Mouse (Mus musculus): ENCODE measurements at regions not wholly inside any gene's neighbourhood (a gene's known extent, or its start where the extent isn't known, plus 50 kb on each side); places are given as distances from the start of the nearest gene placed in this dataset.

DNA sequence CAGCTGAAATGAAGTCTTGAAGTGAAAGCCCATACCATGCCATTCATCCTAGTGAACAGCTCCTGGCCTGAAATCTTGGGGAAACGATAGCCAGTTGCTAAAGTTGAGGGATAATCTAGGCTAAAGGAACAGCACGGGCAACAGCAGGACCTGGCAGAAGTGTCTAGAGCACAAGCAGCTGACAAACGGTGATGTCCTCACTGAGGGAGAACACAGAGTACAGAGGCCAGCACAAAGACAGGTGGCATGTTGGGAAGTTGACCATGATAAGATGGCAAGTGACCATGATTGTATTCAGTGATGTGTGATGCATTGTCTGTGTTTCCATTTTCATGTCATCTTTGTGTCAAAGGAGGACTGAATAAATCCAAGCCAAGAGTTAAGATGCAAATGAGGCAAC lies 212.4 kb upstream of the Ntm start:
- no peak for DNase-seq

DNA sequence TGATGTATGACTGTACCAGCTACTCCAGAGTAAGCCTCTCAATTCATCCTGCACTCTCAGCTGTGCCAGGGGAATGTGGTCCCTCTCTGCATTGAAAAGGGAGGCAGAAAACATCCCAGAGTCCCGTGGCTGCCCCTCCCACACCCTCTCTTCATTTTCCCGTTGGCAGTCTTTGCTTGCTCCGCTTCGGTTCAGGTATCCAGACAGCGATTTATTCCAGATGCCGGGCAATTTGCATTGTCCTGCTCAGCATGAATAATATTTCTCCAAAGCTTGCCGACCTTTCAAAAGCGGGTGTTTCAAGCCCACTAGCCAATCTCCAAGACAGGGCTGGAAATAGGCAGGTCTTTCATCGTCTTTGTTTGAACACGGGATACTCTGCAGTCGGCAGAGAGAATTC lies 220.5 kb upstream of the Ntm start:
- no peak for DNase-seq

DNA sequence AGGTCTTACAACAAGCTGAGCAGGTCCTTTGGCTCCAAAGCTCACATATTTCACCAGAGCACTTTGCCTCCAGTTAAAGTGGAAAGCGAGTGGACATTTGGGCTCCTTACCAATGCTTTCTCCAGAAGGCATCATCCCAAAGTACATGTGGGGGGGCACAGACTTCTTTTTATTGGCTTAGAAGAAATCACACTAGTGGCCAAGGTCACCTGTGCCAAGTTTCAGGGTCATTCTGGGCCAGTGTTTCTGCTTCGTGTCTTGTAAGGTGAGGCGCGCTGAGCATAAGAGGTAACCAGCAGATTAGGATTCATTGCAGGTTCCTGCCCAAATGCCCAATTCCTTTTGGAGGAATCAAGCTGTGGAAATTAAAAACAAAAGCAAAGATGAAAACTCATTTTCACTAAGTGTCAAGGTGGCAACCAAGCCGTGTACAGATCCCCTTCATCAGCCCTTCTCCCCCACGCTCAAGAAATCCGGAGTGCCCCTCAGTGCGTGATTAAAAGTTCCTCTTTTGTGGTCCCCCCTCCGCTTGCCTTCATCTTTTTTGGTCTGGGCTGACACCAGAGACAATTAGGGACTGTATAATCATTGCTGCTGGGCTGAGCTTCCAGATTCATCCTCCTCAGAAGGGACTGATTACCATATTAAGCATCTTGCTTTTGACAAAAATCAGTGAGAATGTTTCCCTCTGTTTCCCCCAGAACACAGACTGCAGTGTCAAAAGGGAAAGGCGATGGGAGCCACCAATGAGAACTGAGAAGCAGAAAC lies 222.2 kb upstream of the Ntm start:
- no peak for DNase-seq

DNA sequence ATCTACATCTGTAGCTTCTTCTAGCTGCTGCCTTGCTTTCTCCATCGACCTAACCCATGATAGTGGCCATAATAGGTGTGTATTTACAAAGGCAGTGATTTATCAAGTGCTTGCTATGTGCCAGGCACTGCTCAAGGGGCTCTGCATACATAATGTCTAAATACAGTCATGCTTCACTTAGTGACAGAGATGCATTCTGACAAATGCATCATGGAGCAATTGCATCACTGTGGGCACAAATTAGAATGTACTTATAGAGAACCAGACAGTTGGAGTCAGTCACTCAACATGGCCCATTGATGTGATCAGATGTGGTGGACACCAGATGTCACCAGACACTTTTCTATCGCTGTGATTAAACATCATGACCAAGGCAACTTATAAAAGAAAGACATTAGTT lies 223.3 kb upstream of the Ntm start:
- no peak for DNase-seq

DNA sequence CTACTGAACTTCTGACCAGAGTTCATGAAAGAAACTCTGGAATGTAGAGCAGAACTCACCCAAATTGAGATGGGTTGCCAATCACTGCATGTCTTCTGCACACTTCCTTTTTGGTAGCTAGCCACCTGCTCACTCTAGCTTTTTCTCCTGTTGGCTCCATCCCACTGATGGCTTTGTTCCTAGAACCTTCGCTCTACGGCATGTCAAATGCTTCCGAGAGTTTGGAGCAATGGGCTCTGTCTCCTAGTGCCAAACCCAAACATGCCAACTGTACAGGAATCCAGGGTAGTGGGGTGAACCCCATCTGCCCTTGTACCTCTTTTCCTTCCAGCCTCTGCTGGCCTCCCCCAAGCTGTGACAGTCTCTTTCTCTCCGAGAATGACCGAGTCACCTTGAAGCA lies 227.1 kb upstream of the Ntm start:
- DNase-seq, result no peak

DNA sequence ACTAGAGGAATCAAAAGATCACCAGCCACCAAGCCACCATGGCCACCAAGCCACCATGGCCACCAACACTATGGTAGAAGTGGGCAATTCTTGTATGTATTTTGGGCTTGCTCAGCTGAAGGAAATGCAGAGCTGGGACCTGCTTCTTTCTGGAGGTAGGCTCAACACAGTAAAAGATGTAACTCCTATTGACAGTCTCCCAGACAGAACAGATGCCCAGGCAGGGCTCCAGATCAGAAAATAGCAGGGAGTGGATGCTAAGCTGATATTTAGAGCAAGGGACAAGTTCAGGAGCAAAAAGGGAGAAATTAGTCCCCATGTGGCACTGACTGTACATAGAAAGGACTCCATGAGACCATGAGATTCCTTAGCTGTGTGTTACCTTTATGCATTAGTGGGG lies 228.2 kb upstream of the Ntm start:
- DNase-seq, result no peak

DNA sequence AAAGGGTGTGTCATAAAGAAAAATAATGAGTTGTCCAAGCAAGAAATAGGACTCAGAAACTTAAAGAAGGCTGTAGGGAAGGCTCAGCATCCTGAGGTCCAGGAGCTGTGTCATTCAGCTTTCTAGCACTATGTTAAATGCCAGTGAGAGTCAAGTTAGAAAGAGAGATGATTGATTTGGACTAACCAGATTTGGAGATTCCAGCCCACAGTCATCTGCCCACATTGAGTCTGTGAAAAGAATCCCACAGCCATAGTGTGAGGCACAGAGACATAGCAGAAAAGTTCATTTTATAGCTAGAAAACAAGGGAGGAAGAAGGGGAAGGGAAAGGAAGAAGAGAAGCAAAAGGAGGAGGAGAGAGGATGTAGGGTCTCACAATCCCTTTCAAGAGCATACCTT lies 229.0 kb upstream of the Ntm start:
- no peak for DNase-seq

DNA sequence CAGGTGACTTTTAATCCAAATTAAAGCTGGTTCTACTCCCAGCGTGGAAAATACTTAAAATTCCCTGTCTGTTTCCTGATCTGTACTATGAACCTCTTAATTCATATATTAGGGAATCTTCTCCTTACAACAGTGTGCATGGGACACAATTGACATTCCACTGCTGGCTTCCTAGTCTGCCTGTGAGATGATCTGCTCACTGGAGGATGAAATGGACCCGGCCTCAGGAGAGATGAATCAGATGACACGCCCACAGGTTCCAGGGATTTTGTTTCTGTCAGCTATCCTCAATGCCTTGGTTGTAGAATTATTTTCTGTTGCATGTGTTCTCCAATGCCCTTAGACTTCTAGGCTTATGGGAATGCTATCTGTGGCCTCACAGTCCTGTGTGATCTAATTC lies 231.9 kb upstream of the Ntm start:
- DNase-seq, result no peak

DNA sequence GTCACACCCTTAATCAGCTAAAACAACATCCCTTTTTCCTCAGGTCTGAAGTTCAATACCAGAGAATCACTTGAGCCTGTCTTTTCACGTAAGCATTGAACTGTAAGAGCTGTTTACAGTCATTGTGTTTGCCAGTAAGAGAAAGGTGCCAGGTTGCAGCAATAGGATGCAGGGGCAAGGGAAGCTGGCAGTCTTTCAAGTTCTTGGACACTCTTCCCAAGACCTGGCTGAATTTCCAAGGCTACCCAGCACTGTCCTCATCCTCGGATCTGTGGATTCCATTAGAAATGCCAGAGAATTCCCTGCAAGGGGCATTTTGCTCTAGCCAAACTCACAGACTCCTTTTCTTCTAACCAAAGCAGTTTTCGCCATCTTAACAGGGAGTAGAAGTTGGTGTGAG lies 224.5 kb upstream of the Snx19 start:
- no peak for DNase-seq

DNA sequence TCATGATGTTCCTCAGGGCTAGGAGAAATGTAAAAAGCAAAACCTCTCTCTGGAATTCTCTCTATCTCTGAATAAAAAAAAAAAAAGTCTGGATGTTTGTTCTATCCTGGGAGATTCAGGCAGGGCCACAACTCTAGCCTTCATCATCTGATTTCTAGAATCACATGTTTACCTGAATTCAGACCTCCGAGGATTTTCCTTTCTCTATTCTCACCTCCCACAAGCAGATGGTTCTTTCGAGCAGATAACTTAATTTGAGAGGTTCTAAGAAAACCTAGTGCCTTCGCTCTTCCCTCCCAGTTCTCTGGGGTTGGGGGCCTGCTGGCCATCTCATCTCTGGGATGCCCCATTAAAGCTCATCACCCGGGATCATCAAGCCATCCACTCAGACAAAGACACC lies 219.3 kb upstream of the Snx19 start:
- DNase-seq, result no peak

DNA sequence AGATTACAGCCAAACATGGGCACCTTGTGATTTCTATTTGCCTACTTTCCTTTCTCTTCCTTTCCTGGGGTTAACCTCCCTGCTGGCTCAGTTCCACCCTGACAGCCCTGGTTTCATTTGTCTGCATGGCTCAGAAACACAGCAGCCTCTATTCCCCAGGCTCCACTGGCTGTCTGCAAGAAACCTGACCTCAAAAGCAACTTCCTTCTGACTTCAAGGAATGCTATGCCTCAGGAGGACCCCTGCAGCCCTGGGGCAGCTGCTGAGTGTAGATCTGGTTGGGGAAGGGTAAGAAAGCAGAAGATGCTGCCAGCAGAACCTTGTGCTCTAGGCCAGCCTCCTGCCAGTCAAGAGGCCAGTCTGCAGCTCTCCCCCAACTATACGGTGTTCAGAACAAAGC lies 217.1 kb upstream of the Snx19 start:
- DNase-seq, result no peak

DNA sequence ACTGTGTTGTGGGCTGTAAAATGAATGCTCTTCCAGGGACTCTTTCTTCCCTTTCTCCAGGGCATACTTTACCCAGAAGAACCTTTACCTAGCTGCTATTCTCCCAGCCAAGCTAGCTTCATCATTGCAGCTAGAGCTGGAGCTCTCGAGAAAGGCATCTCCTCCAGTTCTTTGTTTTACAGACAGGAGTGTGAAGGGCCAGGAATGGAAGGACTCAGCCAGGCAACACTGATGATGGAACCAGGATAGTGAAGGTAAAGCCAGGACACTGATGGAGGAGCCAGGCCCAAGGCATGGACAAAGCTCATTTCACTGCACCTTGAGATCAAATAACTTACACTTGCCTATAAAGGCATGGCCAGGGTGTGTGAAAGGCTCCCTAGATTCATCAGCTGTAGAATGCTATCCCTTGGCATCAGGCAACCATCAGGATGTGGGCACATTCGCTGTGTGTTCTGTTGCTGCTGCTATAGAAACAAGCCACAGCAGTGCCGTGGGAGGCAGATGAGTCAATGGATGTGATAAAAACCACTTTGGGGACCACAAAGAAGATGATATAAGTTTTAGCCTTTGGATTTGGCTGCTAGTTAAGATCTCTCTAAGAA lies 214.3 kb upstream of the Snx19 start:
- DNase-seq, result no peak

DNA sequence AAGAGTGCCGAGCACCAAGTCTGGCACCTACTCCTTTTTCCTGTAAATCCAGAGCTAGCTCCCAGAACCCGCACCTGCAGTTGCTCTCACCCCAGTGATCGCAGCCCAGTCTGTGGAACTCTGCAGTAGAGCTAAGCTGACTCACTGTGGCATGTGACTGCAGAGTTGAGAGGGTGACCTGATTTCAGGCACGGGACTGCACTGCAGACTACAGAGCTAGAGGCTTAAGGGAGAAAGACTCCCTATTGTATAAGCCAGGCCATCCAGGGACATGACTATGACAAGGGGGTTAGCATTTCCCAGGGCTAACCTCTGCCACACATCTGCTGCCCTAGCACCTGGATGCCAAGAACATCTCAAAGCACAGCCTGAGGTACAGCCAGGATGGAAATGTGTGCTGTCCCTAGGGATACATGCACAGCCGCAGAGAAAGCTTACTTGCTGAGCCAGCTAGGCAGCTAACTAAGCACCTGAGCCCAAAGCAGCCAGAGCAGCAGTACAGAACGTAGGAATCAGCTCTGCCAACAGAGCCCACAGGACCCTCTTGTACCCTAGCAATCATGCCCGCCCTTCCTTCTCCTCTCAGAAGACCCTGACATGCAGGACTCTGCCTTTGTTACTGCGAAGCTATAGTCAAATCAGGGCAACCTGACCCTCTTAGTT lies 192.3 kb upstream of the Snx19 start:
- DNase-seq, result peak; percentile 37

DNA sequence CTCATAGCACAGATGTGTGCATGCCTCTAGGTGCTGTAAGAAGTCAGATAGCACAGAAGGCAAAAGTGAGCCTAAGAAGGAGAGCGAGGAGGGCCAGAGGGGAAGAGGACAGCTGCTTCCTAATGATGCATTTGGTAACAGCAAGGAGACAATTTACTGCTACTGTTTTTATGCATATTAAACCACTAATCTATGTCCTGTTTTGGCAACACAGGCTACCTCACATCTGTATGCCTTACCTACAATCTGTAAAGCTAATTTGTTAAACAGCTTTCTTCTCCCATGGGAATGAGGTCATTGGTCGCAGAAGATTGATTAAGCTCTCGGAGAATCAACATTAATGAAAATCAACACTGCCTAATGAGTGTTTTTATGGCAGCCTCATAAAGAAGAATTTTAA lies 191.1 kb upstream of the Snx19 start:
- no peak for DNase-seq

DNA sequence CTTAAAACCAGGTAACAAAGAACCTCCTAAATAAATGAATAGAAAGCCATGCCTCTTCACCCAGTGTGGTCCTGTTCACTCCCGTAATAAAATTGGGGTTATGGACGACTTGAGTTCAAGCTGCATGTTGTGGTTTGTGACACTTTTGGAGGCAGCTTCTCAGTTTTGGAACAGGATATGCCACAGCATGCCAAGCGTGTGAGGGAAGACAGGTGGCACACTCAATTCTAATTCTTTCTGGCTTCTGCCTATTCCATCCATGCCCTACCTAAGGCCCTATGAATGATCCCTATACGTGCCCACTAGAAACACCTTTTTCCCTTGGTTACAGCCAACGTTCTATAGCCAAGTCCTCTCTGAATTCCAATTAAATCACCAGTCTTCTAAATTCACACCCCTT lies 184.8 kb upstream of the Snx19 start:
- no peak for DNase-seq

DNA sequence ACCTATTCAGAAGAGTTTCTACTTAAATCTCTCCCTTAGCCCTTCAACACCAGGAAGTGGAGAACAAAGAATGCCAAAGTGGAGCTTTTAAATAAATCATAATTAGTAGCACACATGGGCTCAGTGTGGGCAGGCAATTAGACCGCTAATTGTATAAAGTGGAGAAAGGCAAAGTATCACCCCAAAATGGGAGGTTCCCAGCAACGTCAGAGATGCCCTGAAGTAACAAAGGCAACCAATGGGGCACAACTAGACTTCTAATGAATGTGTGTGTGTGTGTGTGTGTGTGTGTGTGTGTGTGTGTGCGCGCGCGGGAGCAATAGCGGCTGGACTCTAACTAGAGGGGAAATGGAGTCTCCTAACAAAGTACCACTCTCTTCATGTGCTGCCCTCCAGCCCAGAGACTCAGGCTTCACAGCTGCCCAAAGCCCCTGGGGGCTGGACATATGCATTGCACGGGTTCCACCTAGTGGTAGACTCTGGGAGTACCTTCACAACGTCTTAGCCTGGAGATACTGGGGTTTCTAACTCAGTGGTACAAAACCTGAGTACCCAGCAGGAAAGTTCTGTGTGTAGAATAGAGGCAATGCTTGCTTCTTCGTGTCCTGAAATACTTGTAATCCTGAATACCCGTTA lies 162.3 kb upstream of the Snx19 start:
- DNase-seq, result peak; percentile 37

DNA sequence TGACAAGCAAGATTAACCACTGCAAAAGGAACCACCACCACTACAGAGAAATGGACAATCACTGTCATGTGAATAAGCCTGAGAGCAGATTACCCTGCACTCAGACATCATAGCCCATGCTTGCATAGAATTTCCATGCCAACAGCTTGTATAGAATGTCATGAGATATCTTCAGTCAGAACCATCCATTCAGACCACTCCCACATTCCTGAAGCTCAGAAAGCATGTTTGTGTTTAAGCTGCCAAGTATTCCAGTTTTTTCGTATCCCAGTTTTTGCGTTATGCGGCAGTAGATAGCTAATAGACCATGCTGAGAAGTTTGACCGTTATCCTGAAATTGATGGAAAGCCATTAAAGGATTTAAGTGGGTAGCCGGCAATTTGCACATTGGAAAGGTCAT lies 155.8 kb upstream of the Snx19 start:
- no peak for DNase-seq

DNA sequence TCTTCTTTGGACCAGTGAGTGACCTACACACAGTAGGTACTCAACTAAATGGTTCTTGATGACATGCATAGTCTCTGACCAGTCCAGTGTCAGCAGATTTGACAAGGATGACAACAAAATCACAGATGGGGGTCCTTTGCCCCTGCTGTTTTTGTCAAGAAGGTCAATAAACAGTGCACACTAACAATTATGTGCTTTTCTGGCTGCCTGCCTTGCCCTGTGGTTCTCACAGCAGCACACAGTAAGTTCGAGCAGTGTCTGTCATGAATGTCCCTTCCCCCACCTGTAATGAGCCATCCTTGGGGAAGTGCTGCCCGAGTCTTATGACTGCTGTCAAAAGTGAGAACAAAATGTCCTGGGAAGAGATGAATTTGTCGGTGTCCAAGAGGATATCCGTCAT lies 153.1 kb upstream of the Snx19 start:
- no peak for DNase-seq

DNA sequence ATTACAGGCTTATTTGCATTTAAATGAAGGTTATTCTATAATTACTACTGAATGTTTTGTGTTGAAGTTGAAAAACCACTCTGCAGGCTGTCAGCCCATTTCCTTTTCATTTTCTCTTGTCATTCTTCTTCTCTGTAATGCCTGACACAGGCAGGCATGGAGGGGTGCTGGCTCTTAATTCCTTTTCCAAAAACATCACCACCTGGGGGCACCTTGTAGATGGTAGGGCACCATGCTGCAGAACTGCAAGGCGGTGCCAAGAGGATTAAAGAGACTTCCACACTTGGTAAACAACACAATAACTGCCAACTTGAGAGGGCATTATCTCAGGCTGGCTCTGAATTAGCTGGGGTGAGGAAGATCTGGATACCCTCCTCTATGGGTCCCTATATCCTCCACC lies 148.7 kb upstream of the Snx19 start:
- DNase-seq, result no peak

DNA sequence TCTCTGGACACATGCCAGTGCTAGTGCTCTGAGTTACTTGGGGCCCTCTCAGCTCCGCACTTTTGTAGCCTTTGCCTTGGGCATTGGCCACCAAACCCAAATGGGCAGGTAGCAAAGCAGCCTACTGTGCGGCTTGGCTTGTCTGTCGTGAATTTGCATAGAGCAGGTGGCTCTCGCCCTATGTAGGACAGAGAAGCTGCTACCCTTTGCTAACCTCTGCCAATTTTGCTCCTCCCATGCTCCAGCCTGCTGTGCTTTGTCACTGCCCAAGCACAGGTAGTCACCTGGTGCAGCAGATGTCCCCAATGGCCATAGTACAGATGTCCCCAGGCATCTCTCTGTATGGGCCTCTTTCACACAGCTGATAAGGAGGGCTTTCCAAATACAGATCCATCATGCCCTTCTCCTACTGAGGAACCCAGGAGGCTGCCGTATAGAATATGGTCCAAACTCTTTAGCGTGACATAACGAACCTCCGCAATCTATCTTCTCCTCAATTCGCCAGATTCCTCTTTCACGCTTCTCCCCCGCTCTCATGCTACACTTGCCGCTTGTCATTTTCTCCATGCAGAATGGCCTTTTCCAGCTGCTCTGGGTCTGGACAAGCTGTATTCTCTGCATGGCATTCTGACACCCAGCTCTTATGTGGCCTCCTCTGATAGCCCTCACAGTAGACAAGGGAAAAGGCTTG lies 143.7 kb upstream of the Snx19 start:
- no peak for DNase-seq

DNA sequence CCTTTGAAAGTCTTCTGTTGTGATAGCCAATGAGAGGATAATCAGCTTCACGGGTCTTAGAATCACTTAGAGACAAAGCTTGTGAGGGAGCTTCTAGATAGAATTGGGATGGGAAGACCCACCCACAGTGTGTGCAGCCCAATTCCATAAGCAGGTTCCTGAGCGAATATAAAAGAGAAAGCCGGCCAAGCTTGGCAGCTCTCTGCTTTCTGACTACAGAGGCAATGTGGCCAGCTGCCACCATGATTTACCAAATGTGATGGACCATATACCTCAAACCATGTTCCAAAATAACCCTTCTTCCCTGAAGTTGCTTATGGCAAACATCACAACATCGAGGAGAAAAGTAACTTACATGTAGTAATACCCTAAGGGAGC lies 143.1 kb upstream of the Snx19 start:
- no peak for DNase-seq

DNA sequence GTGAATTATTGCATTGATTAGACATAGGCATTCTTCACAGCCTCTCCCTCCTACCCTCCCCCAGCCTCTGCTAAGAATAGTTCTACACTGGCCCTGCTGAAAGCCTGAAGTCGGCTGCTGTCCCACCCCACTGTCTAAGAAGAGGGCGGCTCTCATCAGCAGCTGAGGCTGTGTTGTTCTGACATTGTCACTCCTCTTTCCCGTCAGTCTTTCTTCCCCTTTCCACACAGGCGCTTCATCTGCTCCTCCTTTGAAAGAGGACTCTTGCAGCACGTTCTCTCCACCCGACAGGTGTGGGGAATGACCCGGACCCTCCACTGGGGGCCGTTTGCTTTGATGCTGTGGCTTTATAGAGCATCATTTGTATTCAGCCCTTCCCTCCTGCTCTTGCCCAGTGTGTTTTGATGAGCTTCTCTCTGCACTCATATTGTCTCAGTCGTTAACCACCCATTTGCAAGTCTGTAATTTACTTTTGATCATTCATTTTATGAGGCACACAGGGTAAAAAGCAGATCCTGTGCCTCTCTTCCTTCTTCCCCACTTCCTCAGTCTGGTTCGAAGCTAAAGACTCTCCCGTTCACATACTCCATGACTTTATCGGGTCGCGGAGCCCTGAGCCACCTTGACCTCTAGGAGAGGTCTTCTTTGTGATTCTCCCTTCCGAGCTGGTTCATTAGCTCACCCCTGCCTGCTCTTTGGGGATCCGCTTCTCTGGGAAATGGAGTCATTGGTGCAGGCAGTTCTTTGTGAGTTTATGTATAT lies 142.2 kb upstream of the Snx19 start:
- DNase-seq, result no peak

Data from adrenal gland, adult 2 months (tissue).